Mouse (Mus musculus) cortical plate, adult 2 months (tissue): ENCODE measurements around the gene Tcf15. TPM values are rescaled to one million over a fixed set of nuclear protein-coding genes. Genes with fewer than 3 reads are reported as not detected.

ENCODE experiments used
- H3K27ac ChIP-seq: fragments of 200-500 bp; 2 replicates; pipeline ENCODE4 v1.5.1; 2012; ENCODE audit warnings: low read length, control low read depth, inconsistent platforms; ENCODE audit not compliant: insufficient read depth
- H3K4me1 ChIP-seq: fragments of 200-500 bp; 2 replicates; pipeline ENCODE4 v1.6.1; 2011; ENCODE audit warnings: low read length; ENCODE audit not compliant: control insufficient read depth, insufficient read depth
- H3K4me3 ChIP-seq: fragments of 200-500 bp; 2 replicates; pipeline ENCODE4 v1.5.1; 2011; ENCODE audit warnings: mild to moderate bottlenecking, low read length, control low read depth; ENCODE audit not compliant: insufficient read depth
- CTCF ChIP-seq: fragments of 200-500 bp; IDR thresholded peaks from 2 replicates; pipeline ENCODE4 v1.5.1; 2011; ENCODE audit warnings: mild to moderate bottlenecking, control low read depth, low read length; ENCODE audit not compliant: insufficient read depth; ENCODE audit errors: extremely low read depth
- POLR2A ChIP-seq: fragments of 200-500 bp; IDR thresholded peaks from 2 replicates; pipeline ENCODE4 v1.6.1; 2011; ENCODE audit warnings: mild to moderate bottlenecking, low read length, control low read depth; ENCODE audit not compliant: insufficient read depth; ENCODE audit errors: extremely low read depth
- polyA plus RNA-seq: library from polyadenylated mRNA; depleted of rRNA; stranded (reverse); fragments of >200 nt; gene quantifications from 2 replicates; pipeline ENCODE4 v1.2.3, GENCODE M21; 2012

The Tcf15 gene
- polyA plus RNA-seq, 1 experiment: 1.0 TPM

DNA sequence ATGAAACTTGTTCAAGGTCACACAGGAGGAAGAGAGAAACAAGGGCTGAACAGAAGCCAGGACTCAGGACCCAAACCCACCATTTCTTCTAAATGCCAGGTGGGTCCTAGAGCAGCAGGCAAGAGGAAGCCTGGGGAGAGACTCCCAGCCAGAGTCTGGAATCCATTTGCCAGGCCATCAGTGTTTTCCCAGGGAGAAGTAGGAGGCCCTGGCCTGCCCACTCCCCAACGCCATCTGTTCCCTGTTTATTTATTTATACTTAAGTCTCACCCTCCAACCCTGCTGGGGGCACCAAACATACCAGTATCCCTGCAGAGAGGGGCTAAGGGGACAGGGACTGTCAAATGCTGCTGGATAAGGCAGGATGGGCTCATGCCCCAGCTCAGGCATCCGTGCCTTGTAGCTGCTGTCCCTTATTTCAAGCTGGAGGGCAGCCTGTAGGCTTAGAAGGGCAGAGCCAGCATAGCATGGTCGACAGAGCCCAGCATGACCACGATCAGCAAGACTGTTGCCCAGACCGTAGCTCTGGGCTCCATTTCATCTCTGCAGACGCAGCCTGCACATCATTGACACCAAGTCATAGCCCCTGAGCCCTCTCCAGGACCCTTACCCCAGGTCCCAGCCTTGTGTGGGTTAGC is 24.0 kb upstream of the Tcf15 start:
- Histone ChIP-seq H3K4me3 (no peak overlapping the region), H3K27ac (no peak overlapping the region), H3K4me1 (peaks cover 2% of the 10 kb centered on the region; the same call in 1 of the 2 replicates)
- TF ChIP-seq CTCF (no peak), POLR2A (no peak)

DNA sequence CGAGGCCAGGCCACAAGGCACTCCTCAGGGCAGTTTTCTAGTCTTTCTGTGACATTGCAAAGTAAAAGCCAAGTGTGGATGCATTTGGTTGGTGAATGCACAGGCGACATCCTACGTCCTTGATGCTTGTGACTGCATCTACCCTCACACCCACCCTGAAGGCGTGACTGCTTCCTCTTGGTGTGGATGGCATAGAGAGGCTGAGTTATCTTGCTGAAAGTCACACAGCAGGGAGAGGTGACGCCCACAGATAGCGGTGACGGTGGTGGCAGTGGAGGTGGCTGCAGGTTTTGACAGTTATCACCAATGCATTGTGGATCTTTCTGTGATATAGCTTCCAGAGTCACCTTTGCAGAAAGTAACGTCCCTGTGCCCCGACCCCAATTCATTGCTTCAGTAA is 20.5 kb upstream of the Tcf15 start:
- Histone ChIP-seq H3K4me1 (peaks cover 2% of the 10 kb centered on the region; the same call in 1 of the 2 replicates), H3K4me3 (no peak overlapping the region), H3K27ac (no peak overlapping the region)
- TF ChIP-seq POLR2A: no peak
- TF ChIP-seq CTCF: no peak

DNA sequence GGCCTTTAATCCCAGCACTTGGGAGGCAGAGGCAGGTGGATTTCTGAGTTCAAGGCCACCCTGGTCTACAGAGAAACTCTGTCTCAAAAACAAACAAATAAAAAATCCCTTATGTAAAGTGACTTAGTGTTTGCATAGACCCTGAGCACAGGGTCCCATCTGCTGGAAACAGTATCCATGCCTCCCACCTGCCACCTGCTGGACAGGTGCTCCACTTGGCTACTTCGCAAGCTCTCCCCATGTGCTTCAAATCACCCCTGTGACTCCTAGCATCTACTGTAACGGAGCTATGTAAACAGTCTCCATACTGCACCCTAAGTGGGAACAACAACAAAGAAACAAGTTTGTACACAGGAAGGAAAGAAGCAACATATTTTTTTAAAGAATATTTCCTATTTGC is 14.8 kb upstream of the Tcf15 start:
- Histone ChIP-seq H3K4me3 (no peak overlapping the region), H3K27ac (no peak overlapping the region), H3K4me1 (no peaks in the 10 kb centered on the region)
- TF ChIP-seq CTCF (no peak), POLR2A (no peak)

DNA sequence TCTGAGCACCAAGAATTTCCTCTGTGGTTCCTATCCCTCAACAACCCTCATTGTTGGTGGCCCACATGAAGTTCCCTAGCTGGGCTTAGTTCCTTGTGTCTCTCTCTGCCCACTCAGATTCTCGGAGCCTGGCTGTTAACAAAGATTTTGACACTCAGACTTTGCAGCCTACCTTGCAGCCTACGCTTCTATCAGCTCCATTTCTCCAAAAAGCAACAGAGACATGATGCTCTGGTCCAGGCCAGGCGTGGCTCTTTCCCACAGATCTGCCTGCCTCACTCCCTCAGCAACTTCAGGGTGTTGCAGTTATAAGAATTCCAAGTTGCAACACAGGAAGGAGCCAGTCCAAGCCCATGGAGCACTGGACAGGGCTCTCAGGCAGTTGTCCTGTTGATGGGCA is 13.6 kb upstream of the Tcf15 start:
- TF ChIP-seq CTCF (no peak), POLR2A (no peak)
- Histone ChIP-seq H3K4me1 (no peaks in the 10 kb centered on the region), H3K27ac (no peak overlapping the region), H3K4me3 (no peak overlapping the region)

DNA sequence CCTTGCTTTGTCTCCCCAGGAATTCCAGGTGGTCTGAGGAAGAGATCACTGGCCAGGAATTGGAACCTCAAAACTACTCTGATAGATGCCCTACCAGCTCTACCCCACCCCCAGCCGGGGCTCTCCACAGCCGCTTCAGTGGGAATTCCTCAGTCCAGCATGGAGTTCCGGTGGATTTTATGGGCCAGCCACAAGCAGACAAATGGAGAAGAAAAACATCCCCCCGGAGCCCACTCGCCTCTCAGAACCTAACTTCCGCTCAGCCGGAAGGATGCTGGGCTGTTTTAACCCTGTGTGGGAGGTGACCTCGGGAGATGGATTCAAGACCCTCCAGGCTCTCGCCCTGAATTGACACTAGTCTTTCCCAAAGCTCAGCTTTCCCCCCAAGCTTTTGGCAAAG is 11.3 kb upstream of the Tcf15 start:
- Histone ChIP-seq H3K4me1 (no peaks in the 10 kb centered on the region), H3K4me3 (no peak overlapping the region), H3K27ac (no peak overlapping the region)
- no peak for TF ChIP-seq POLR2A
- no peak for TF ChIP-seq CTCF

DNA sequence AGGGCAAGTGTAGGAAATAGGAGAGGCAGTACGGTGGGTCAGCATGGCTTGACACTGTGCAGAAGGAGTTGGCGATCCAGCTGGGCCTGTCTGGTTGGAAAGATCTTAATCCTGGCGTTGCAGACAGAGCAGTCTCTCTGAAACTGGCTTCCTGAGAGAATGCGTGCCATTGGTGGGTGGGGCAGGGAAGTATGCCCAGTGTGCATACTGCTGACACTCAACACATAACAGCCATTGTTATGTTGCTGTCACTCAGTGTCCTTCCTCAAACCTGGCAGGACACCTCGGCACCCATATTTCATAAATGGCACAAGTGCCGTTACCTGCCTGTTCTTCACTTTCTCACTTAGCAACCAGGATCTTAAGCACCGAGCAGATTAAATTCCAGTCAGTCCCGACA is 10.7 kb upstream of the Tcf15 start:
- no peak overlapping the region for H3K27ac ChIP-seq
- TF ChIP-seq CTCF (no peak), POLR2A (no peak)
- no peaks in the 10 kb centered on the region for H3K4me1 ChIP-seq
- no peak overlapping the region for H3K4me3 ChIP-seq

DNA sequence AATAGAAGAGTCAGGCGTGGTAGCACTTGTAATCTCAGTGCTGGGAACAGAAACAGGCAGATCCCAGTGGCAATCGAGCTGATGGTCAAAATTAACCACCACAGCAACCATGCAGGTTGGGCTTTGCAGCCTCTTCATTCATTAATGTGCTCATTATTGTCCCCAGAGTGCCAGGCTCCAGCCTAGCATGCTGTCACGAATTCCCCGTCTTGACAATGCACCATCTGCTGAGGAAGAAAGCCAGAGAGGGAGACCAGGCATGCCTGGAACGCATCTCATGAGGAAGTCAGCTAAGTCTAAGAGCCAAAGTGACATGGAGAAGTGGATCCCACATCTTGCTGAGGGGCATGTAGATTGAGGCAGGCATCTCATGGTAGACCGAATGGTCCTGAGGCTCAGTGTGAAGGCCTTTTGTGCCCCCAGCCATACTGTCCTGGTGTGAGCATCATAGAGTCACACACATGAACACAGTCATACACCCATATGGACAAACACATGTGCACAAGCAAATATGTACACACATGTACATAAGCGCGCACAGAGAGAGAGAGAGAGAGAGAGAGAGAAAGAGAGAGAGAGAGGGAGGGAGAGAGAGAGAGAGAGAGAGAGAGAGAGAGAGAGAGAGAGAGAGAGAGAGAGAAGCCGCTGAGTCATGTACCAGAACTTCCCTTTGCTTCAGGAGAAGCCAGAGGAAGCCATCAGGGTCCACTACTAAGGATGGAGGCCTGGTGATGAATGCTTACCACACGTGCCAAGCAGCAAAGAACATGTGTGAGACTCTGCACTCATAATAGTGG is 4.0 kb upstream of the Tcf15 start:
- no peak overlapping the region for H3K27ac ChIP-seq
- TF ChIP-seq CTCF (no peak), POLR2A (no peak)
- H3K4me3 ChIP-seq: no peak overlapping the region
- H3K4me1 ChIP-seq: peaks cover 3% of the 10 kb centered on the region

DNA sequence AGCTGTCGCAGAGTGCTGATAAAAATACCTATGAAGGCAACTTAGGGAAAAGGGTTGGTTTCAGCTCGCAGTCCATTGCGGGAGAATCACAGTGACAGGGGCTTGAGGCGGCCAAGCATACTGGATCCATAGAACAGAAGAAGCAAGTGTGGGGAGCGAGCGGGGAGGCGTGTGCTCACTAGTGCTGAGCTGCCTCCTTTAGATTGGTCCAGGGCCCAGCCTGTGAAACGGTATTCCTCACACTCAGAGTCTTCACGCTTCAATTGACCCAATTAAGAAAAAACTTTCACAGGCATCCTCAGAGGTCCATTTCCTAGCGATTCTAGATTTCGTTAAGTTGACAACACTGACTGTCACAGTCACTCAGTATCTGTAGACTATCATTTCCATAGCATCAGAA is 2.4 kb upstream of the Tcf15 start:
- TF ChIP-seq POLR2A (no peak), CTCF (no peak)
- Histone ChIP-seq H3K4me3 (no peak overlapping the region), H3K27ac (no peak overlapping the region), H3K4me1 (peaks cover 3% of the 10 kb centered on the region)

DNA sequence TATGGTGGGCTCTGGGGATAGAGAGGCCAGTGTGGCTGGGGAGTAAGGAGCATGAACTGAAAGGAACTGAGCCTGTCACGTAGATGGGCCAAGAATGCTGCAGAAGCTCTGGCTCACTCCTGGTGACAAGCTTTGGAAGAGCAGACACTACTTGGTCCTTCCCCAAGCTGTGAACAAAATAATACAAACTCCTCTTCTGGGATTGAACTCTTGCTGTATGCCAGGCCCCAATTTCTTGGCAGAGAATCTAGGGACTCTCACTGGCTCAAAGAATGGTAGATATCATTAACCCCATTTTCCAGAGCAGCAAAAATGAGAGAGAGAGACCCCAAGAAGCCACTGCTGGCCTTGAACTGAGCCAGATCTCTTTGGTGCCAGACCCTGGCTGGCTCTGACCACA is 1.9 kb upstream of the Tcf15 start:
- peaks cover 3% of the 10 kb centered on the region for H3K4me1 ChIP-seq
- TF ChIP-seq CTCF: no peak
- no peak for TF ChIP-seq POLR2A
- H3K27ac ChIP-seq: no peak overlapping the region
- H3K4me3 ChIP-seq: no peak overlapping the region

DNA sequence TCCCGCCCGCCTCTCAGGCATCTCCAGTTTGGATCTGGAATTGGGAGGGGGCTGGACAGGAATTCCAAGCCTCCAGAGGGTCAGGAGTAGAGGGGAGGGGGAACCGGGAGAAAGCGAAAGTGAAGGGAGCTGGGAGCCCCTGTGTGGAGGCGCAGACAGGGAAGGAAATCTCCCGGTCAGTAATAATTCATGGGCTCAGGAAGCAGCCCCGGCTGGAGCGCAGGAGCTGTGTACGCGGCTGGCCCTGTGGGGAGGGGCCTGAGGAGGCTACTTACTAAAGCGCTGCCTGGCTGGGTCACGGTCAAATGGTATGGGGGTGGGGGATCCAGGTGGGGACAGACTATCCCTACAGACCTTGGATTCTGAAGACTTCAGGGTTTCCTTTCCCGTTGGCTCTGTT is 1.3 kb upstream of the Tcf15 start:
- Histone ChIP-seq H3K27ac (no peak overlapping the region), H3K4me1 (peaks cover 3% of the 10 kb centered on the region), H3K4me3 (no peak overlapping the region)
- TF ChIP-seq POLR2A (no peak), CTCF (no peak)
